Mouse (Mus musculus) 416B (cell line): ENCODE data around the gene Atp8b5.
A peak's percentile ranks its signal among the peaks of the same experiment; 100 is the strongest.

ENCODE experiments used
- DNase-seq: peaks from one replicate; pipeline ENCODE4 v3.0.0; 2011; ENCODE audit warnings: low read depth

The Atp8b5 gene

GRCm38 (mm10) chr4:43322336-43322735, 55.4 kb downstream of the Atp8b5 start:
- DNase-seq: no peak

- no peak for DNase-seq
Measured at GRCm38 (mm10) chr4:43327118-43327517, 60.2 kb downstream of the Atp8b5 start.

DNA sequence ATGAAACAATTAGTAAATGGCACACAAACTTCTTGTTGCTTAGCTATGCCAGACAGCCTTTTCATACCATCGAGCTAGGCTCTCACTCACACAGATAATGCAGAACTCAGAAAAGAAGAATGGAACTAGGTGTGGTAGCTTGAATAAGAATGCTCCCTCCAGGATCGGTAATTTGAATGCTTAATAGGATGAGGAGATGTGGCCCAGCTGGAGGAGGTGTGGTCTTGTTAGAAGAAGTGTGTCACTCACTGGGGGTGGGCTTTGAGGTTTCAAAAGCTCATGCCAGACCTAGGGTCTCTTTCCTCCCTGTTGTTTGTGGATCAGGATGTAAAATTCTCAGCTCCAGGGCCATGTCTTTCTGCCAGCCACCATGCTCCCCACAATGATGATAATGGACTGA, 67.8 kb downstream of the Atp8b5 start:
- no peak for DNase-seq

DNA sequence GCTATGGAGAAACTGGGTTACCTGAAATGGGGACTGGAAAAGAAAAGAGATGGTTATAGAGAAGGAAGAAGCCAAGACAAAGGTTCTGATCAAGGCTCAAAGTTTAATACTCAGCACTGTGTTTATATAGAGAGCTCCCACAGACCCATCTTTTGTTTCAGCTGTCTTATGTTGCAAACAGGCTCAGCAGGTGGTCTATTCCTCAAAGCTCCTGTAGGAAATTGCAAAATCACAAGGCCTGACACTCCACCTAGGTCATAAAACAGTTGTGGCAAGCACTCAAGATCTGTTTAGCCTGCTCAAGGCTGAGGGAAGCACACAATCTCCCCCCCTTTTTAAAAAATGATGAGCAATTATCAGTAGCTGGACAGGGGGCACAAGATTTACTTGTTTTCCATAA, 69.2 kb downstream of the Atp8b5 start:
- DNase-seq: no peak

GRCm38 (mm10) chr4:43340096-43340804, 73.3 kb downstream of the Atp8b5 start:
- DNase-seq: no peak

GRCm38 (mm10) chr4:43341276-43341891, 74.4 kb downstream of the Atp8b5 start:
- DNase-seq: peak; percentile 39

DNA sequence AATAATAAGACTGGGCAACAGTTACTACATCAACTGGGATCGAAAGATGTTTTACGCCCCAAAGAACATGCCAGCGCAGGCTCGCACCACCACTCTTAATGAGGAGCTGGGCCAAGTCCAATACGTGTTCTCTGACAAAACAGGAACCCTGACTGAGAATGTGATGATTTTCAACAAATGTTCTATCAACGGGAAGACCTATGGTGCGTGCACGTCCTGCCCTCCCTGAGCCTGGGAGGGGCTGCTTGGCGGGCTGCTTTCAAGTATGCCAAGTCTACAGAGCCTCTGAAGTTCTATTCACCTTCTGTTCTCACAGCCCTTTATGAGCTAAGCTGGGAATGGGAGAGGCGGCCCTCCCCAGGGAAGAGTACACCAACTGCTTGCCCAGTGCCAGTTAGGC, 75.5 kb downstream of the Atp8b5 start:
- DNase-seq: no peak

DNA sequence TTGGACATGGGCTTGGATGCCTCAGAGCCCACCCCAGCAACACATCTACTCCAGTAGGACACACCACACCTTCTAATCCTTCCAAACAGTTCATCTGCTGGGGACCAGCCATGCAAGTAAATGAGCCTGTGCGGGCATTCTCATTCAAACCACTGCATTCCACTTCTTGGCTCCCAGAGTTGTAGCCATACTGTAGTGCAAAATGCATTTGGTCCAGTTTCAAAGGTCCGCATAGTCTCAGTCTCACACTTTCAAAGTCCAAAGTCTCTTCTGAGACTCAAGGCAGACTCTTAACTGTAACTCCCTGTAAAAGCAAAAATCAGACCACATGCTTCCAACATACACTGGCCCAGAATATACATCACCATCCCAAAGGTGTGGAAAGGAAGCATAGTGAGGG, 78.0 kb downstream of the Atp8b5 start:
- no peak for DNase-seq

GRCm38 (mm10) chr4:43349206-43349605, 82.2 kb downstream of the Atp8b5 start:
- no peak for DNase-seq

- DNase-seq: peak; percentile 94
Measured at GRCm38 (mm10) chr4:43350038-43350560, 83.1 kb downstream of the Atp8b5 start.

- peak; percentile 13 for DNase-seq
Measured at GRCm38 (mm10) chr4:43353662-43354061, 86.7 kb downstream of the Atp8b5 start.

DNA sequence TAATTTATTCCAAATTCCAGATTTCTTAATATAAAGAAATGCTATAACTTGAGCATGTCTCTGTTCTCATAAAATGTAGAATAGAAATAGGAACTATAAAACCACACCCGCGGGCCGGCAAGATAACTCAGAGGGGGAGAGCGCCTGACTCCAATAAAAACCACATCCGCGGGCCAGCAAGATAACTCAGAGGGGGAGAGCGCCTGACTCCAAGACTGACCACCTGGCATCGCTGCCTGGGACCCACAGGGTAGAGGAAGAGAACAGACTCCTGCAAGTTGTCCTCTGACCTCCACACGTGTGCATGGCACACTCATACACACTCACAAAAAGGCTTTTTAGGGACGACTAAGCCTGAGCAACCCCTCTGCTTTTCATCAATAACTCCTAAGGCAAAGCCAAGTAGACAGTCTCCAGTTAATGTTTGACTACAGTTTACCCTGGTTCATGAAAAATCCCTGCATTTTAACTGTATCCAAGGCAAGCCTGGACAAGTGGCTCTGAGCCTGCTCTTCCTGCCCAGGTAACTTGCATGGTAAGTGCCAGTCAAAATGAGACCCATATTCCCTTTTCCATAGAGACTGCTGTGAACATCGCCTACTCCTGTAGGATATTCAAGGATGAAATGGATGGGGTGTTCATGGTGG, 98.1 kb downstream of the Atp8b5 start:
- peak; percentile 87 for DNase-seq

- DNase-seq: no peak
Measured at GRCm38 (mm10) chr4:43367295-43367694, 100.3 kb downstream of the Atp8b5 start.

DNA sequence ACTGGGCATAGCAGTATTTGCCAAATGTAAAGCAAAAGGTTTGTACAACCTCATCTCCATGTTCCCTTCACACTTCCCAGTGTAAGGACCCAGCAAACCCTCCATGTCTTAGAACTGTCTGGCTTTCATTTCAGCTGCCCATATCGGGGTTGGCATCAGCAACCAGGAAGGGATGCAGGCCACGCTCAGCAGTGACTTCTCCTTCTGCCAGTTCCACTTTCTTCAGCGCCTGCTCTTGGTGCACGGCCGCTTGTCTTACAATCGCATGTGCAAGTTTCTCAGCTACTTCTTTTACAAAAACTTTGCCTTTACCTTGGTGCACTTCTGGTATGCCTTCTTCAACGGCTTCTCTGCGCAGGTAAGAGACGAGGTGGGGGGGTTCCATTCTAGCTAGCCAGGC, 100.8 kb downstream of the Atp8b5 start:
- DNase-seq: peak; percentile 43

GRCm38 (mm10) chr4:43371406-43371805, 104.4 kb downstream of the Atp8b5 start:
- no peak for DNase-seq

DNA sequence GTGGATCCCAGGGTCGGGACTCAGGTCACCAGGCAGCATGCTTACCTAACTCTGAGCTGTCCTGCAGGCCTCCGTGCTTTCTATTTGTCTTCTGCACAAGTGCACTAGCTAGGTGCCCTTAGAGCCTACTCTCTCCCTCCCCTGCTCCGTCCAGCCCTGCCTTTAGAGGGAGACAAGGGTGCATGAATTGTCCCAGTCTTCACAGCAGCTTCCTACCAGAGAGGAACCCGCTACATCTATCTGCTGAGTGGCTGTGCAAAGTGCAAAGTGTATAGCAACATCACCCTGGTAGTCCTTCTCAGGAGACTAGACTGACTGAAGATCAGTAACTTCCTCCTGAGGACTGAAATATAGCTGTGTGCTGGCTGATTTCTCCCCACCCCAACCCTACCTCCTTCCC, 105.2 kb downstream of the Atp8b5 start:
- peak; percentile 14 for DNase-seq

- DNase-seq: peak; percentile 18
Measured at GRCm38 (mm10) chr4:43374266-43374665, 107.3 kb downstream of the Atp8b5 start.

DNA sequence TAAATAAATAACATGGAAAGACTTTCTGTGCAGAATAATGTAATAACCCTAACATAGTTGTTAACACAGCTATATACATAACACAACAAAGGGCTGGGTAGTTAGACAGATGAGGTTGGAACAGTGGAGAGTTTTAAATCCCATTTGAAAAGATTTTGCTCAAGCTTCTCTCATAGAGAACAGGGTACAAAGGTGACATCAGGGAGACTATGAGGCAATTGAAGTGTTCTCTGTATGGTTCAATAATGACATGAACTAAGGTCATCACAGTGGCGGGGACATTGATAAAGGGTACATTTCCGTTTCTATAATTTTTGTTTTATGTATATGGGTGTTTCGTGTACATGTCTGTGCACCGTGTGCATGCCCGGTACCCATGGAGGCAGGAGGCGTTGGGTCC, 112.6 kb downstream of the Atp8b5 start:
- DNase-seq: no peak

DNA sequence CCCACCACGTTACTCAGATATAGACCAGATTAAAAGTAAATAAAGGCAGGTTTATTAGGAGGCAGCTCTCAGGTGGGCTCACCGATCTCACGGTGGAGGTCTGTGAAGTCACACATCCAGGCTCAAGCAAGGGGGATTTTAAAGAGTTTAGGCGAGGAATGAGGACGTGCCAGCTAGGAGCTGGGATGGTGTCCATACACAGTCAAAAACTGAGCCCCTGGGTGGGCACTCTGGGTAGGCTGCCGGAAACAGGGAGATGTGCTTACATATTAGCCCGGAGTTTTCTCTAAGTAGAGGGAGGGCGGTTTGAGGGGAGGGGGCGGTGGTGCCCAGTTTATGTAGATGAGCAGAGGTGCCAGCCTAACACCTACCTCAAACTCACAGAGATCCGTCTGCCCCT, 114.0 kb downstream of the Atp8b5 start:
- DNase-seq: no peak

DNA sequence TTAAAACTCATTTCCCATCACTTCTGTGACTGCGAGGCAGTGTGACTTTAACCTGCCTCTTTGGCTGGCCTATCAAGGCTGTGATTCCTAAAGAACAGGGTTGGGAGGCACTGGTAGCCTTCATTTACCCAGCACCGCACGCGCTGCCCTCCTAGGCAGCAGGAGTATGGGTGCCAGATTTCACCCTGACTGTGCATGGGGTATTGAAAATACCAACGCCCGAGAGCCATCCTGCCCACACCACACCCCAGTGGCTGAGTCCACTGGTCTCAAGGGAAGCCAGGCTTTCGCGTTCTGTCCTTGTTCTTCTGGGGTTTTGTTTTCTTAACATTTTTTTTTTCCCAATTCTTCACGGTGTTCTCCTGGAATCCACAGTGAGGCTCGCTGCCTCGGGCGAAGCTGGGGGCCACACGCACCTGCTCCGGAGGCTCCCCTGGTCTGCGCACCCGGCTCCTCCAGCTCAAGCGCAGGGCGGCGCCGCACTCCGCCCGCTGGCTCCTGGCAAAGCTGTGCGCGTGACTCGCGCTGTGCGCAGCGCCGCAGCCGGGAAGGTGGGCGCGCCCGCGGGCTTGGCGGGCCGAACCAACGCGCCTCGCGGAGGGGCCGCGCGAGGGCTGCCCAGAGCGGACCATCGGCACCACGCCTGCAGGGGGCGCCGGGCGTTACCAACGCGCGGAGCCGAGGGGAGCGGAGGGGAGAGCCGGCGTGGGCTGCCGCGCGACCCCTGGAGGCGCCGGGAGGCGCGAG, 114.6 kb downstream of the Atp8b5 start, which contains the start of gene Rusc2:
Gene Rusc2 (plus strand): TSS at position 572 of the 747 bp plus-strand sequence.
- DNase-seq: peak; percentile 44

- no peak for DNase-seq
Measured at GRCm38 (mm10) chr4:43382155-43383020, 115.4 kb downstream of the Atp8b5 start.
